Mouse (Mus musculus) cerebellum, adult 11-12 months (tissue): ENCODE results near the gene Armh3.
"Not testable (repeated sequence)": the region's sequence is repeated elsewhere in the genome, so short reads cannot be mapped to it uniquely, and the experiment has no call there.

Experiments
- DNase-seq: peaks from one replicate; pipeline ENCODE4 v3.0.0; 2022

Armh3 gene

DNA sequence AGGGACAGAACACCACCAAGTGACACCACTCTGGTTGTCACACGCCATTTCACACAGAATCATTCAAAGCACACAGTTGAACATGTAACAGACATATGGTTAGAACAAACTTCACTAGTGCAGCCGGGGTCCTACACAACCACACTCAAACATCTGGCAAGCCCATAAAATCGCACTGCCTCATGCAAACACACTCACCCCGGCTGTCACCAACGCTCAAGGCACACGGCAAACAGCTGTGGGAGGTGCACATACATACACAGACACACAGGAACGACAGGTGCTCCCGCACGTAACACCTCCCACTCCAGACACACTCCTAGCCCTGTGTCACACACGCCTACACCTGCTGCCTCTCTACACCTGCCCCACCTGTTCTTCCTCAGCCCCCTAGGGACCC lies 183.1 kb downstream of the Armh3 start:
- DNase-seq = no peak

DNA sequence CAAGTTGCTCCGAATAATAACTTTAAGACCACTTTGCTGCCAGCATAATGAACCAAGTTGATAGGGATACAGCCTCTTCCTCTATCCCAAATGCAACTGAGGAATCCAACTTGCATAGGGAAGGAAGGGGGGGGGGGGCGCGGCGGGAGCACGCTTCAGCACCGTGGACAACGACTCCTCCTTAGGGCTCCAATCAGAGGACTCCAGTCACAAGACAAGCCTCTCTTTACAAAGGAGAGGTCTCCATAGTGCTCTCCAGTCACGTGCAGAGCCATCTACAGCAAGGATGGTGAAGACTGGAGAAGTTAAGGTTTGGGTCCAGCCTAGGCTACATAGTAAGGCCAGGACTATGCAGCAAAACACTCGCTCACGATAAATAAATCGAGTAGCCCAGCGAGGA lies 184.5 kb downstream of the Armh3 start:
- no peak for DNase-seq

DNA sequence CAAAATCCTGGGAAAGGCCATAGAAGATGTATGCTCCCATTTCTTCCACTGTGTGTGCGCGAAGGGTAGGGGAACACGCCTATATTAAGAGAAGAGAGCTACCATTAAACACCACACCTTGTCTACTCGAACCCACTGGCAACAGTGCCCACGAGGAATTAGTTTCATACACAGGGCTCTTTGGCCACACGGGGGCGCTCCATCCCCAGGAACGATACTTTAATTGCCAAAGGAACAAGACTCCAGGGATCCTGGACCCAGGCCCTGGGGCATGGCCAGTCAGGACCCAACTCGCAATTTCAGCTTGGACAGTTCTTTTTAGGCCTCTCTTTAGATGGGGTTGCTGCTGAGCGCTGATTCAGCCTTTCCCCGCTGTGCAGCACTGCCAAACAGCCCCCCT lies 185.0 kb downstream of the Armh3 start:
- peak; percentile 72 for DNase-seq

- DNase-seq = no peak
These were observed 185.5 kb downstream of the Armh3 start for GRCm38 (mm10) chr19:45812673-45813252.

- no peak for DNase-seq
These were observed 186.2 kb downstream of the Armh3 start for GRCm38 (mm10) chr19:45812115-45812514.

DNA sequence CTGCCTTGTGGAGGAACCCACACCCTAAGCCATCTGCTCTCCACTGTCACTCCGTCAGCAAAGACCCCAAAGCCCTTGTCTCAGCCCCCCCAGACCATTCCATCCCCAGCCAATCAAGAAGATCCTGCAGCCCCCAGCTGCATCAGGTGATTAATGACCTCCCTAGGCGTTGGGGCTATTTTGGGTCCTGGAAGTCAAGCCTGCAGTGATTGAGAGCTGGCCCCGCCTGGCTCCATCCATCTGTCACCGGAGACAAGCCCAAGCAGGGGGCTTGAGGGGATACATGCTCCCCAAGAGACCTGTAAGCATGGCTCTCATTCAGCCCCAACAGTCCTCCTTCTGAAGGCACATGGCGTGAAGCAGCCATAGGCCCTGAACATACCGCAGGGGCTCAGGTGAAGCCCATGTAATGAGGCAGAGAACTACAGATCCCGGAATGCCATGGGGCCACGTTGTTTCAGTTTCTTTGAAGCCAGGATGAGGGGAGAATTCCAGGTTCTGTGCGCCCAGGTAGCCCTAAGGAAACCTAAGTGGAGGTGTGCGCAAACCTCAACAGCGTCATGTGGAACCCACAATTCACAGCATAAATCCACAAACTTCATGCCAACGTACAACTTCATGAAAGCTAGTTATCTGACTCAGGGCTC lies 187.1 kb downstream of the Armh3 start:
- DNase-seq = no peak

DNA sequence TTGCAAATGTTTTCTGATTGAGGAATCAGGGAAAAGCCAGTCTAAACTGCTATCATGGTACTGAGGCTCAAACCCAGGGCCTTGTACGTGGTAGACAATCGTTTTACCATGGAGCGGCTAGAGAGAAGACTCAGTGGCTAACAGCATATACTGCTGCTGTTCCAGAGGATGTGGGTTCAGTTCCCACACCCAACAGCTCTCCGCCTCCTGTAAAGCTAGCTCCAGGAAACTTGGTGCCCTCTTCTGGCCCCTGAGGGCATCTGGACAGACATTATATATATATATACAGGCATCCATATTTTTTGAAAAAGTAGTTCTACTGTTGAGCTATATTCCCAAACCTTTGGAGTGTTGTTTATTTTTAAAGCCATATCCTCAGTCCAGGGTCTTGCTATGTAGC lies 190.6 kb downstream of the Armh3 start:
- no peak for DNase-seq

DNA sequence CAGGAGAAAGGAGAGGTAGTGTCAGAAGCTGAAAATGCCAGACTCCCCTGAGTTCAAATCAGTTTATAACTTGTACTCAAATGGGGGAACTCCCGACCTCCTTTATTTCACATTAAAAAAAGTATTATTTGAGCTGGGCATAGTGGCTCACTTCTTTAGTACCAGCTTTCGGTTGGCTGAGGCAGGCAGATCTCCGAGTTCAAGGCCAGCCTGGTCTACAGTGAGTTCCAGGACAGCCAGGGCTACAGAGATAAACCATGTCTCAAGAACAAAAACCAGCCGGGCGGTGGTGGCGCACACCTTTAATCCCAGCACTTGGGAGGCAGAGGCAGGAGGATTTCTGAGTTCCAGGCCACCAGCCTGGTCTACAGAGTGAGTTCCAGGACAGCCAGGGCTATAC lies 192.5 kb downstream of the Armh3 start:
- DNase-seq = not testable (repeated sequence)

DNA sequence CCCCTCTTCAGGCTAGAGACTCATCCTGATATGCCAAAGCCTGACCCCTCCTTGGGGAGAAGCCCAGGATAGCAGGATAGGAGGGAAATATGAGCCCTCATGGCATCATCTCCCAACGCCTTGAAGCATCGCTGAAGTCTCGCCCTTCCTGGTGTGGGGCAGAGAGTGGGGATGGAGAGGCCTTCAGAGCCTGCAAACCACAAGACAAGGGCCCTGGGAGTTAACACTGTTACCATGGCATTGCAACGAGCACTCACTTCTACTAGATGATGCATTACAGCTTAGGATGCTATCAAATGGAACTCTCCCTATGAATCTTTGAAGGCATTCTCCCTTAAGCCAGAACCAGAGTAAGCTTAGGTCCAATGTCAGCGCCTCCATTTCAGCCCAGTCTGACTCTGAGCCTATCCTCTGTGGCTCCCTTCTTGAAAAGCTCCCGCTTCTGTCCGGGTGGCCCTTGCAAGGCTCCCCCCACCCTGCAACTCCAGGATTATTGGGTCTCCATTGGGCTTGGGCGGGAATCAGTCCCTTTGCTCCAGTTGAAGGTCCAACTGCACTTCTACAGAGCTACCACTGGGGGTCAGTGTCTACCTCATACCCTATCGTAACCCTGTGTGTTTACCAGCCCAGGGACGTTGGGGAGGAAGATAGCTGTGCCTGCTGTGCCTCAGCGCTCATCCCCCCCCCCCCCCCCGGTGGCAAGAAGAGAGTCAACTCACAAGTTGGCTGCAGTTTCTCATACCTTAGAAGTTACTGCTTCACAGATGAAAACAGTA lies 193.5 kb downstream of the Armh3 start:
- DNase-seq = no peak

- DNase-seq = no peak
These were observed 194.9 kb downstream of the Armh3 start for GRCm38 (mm10) chr19:45803408-45803807.

GRCm38 (mm10) chr19:45802702-45803101 lies 195.6 kb downstream of the Armh3 start:
- no peak for DNase-seq

GRCm38 (mm10) chr19:45796879-45797278 lies 201.4 kb downstream of the Armh3 start:
- no peak for DNase-seq

GRCm38 (mm10) chr19:45796061-45796556 lies 202.2 kb downstream of the Armh3 start:
- no peak for DNase-seq

- DNase-seq = no peak
These were observed 202.8 kb downstream of the Armh3 start for GRCm38 (mm10) chr19:45795406-45795944.

- DNase-seq = no peak
These were observed 203.6 kb downstream of the Armh3 start for GRCm38 (mm10) chr19:45794718-45795117.

DNA sequence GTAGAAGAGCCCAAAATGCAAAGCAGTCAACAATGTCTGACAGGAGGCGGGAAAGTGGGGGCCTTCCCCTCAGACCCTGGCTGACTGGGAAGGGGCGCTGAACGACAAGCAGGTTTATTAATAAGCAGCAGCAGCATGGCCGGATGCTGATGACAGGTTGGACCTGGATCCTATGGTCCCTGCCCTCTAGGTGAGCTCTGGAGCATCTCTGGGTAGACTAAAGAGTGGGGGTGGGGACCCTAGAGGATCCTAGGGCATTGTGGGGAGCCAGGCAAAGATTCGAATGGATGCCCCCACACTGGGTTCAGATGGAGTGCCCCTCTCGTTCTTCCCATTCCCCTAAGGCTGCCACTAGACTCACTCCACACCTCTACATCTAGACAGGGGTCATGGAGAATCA lies 205.9 kb downstream of the Armh3 start:
- no peak for DNase-seq

DNA sequence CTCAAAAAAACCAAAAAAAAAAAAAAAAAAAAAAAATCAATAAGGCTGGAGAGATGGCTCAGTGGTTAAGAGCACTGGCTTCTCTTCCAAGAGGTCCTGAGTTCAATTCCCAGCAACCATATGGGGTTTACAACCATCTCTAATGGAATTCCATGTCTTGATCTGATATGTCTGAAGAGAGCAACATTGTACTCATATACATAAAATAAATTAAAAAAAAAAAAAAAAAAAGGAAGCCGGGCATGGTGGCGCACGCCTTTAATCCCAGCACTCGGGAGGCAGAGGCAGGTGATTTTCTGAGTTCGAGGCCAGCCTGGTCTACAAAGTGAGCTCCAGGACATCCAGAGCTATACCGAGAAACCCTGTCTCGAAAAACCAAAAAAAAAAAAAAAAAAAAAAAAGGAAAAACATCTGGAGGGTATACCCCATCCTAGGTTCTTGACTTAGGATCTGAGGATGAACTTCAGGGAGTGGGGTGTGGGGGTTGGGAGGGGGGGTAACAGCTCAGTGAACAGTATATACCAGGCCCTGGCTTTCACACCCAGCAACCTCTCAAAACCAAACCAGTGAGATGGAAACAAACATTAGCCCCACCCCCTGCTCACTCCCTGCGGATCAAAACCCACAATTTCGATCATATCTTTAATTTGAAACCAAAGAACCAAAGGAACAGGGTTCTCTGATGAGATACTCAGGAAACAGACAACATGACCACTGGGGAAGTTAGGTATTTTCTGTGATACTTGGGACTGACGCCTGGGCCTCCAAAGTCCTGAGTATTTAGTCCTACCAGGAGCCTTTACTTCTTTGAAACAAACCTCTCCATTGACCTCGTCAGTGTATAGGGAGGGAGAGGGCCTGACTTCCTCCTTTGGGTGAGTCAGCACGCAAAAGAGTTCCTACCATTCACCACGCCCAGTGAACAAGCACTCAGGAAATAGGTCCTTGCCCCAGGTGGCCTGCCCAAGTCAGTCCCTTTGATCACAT lies 208.1 kb downstream of the Armh3 start:
- DNase-seq = no peak

DNA sequence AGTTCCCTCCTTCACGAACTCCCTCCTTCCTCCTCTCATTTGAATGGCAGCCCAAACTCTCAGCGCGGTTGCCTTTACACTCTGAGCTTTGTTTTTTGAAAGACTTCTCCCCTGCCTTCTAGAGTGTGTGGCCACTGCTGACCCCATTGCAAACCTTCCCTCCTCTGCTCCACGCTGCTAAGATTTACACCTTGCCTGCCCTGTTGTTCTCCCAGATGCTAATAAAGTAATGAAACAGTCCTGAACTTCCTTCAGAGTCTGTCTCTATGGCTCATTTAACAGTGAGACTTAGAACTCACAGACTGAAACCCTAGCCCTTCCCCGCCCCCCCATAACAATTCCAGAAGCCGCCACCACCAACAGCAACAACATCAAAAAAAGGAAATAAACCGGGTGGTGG lies 208.9 kb downstream of the Armh3 start:
- no peak for DNase-seq

GRCm38 (mm10) chr19:45788337-45788736 lies 210.0 kb downstream of the Armh3 start:
- DNase-seq = no peak

DNA sequence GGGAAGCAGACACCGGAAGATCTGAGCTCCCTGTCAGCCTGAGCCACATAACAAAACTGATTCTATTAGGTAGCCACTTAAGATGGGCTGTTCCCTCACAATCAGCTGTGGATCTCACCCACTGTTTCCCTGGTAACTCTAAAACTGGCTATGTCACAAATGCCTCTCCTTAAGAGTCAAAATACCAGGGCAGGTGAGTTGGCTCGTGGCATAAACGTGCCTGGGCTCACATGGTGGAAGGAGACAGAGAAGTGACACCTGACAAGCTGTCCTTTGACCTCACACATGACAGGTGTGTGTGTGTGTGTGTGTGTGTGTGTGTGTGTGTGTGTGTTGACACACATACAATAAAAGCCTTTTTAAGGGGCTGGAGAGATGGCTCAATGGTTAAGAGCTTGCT lies 210.8 kb downstream of the Armh3 start:
- no peak for DNase-seq

DNA sequence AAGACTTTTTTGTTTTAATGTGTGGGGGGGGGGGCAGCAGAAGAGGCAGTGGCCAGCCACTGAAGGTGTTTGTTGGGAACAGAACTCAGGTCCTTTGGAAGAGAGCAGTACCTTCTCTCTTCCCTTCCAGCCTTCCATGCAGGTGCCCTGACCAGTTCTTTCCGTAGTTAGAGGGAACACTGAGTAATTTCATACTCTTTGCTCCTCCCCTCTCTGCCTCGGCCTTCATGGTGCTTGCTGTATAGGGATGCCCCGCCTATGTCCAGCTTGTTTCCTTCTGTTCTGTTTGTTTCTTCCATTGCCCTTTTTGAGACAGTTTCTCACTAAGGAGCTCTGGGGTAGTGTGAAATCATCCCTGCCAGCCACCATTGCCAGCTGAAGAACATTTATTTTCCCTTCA lies 212.8 kb downstream of the Armh3 start:
- no peak for DNase-seq

DNA sequence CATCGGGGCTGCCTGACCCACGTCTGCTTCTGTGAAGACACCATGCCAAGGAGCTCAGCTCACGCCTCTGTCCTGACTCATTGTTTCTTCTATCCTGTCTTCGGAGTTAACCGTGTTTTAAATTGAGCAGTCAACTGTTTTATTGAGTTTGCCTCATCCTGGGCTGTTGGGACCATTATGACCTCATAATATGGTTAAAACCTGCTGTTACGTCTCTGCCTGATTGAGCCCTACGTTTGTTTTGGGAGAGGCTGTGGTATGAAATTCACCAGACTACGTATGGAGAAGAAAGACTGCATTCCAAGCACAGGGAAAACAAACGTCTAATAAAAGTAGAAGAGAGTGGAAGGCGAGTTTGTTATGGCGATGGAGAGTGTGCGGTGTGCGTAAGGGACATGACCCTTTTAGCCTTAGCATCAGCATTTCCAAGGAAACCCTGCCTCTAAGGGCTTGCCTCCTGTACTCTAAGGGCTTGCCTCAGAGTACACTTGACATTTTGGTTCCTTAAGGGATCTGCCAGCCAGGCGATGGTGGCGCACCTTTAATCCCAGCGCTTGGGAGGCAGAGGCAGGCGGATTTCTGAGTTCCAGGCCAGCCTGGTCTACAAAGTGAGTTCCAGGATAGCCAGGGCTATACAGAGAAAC lies 214.2 kb downstream of the Armh3 start:
- peak; percentile 51 for DNase-seq
